In the genomic region with DNA sequence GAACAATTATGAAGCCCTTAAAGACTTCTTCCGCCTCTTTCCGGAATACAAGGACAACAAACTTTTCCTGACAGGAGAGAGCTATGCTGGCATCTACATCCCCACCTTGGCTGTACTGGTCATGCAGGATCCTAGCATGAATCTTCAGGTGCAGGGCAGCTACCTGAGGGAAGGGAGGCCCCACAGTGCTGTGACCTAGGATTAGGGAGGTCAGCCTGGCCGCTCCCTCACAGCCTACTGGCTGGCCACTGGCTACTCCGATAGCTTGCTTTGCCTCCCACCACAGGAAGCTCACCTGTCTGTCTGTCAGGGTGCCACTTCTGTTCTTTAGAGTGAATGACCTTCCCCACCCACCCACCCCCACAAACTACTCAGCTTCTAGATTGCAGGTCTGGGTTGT, we compare ENCODE assay signal across 10 mouse cellular contexts. TPM values are rescaled to one million over a fixed set of nuclear protein-coding genes. Genes with fewer than 3 reads are reported as not detected.
DNase-seq lines count a peak whose midpoint lies in the region; ATAC-seq and TF ChIP-seq lines count a peak whose summit lies in the region.
"Had no signal": no experiment of that assay in that cellular context is flagged by ENCODE, and none has a peak within 500 bp of the region (broad histone marks: within the 10 kb centered on the region; RNA-seq: fewer than 3 reads in every experiment).

No protein-coding gene starts in this region.

- H3K4me2 ChIP-seq in forebrain, embryonic 16.5 days (ENCODE audit: low read length) = no peak overlapping the region
- peak overlapping the region; percentile 99; the same call in 1 of the 2 replicates for H3K4me2 ChIP-seq in hindbrain, embryonic 14.5 days (replicated peaks)
- peak overlapping the region; percentile 99; the same call in 1 of the 2 replicates for H3K4me2 ChIP-seq in midbrain, embryonic 13.5 days (replicated peaks)

- intact Hi-C loops in left cerebral cortex, adult 2 months (cut with DNase I) = no loop called here

- TF ChIP-seq CTCF in left cerebral cortex, adult 2 months (IDR thresholded peaks at IDR 0.05) = no peak

- no peak for ATAC-seq in forebrain, embryonic 16.5 days
- no peak for ATAC-seq in hindbrain, embryonic 14.5 days (ENCODE audit: low FRiP score)
- no peak for ATAC-seq in midbrain, embryonic 13.5 days

- H3K9ac ChIP-seq in forebrain, embryonic 16.5 days (replicated peaks; ENCODE audit: low read depth, low read length) = no peak overlapping the region
- no peak overlapping the region for H3K9ac ChIP-seq in hindbrain, embryonic 14.5 days
- no peak overlapping the region for H3K9ac ChIP-seq in midbrain, embryonic 13.5 days (replicated peaks)

- peaks cover 42% of the 10 kb centered on the region for H3K36me3 ChIP-seq in forebrain, embryonic 10.5 days (replicated peaks)
- peaks cover 2% of the 10 kb centered on the region; the same call in 1 of the 2 replicates for H3K36me3 ChIP-seq in forebrain, embryonic 16.5 days (ENCODE audit: control insufficient read depth, insufficient read depth)
- peaks cover 34% of the 10 kb centered on the region for H3K36me3 ChIP-seq in hindbrain, embryonic 14.5 days (replicated peaks; ENCODE audit: control insufficient read depth, insufficient read depth)
- H3K36me3 ChIP-seq in midbrain, embryonic 13.5 days = peaks cover 38% of the 10 kb centered on the region

- no peak overlapping the region for H3K27ac ChIP-seq in forebrain, embryonic 10.5 days
- no peak overlapping the region for H3K27ac ChIP-seq in forebrain, embryonic 16.5 days (ENCODE audit: low read length)
- no peak overlapping the region for H3K27ac ChIP-seq in left cerebral cortex, adult 2 months
- no peak overlapping the region for H3K27ac ChIP-seq in hindbrain, embryonic 14.5 days
- no peak overlapping the region for H3K27ac ChIP-seq in midbrain, embryonic 13.5 days

- 97% methylated on average over 4 of the region's 4 CpGs for WGBS in forebrain, embryonic 10.5 days
- 95% methylated on average over 4 of the region's 4 CpGs for WGBS in forebrain, embryonic 16.5 days
- WGBS in hindbrain, embryonic 14.5 days = 99% methylated on average over 4 of the region's 4 CpGs
- 99% methylated on average over 4 of the region's 4 CpGs for WGBS in midbrain, embryonic 13.5 days

- peaks cover 29% of the 10 kb centered on the region for H3K4me1 ChIP-seq in forebrain, embryonic 10.5 days
- peaks cover 20% of the 10 kb centered on the region for H3K4me1 ChIP-seq in forebrain, embryonic 16.5 days (replicated peaks; ENCODE audit: control insufficient read depth, insufficient read depth, low read length)
- peaks cover 16% of the 10 kb centered on the region for H3K4me1 ChIP-seq in hindbrain, embryonic 14.5 days (replicated peaks; ENCODE audit: control insufficient read depth, insufficient read depth, low read length)
- H3K4me1 ChIP-seq in midbrain, embryonic 13.5 days (replicated peaks) = peaks cover 27% of the 10 kb centered on the region

- peaks cover 6% of the 10 kb centered on the region; the same call in 1 of the 2 replicates for H3K27me3 ChIP-seq in forebrain, embryonic 10.5 days (ENCODE audit: poor library complexity, severe bottlenecking)
- no peaks in the 10 kb centered on the region for H3K27me3 ChIP-seq in forebrain, embryonic 16.5 days (replicated peaks; ENCODE audit: control insufficient read depth, insufficient read depth, low read length)
- no peaks in the 10 kb centered on the region for H3K27me3 ChIP-seq in hindbrain, embryonic 14.5 days (ENCODE audit: control insufficient read depth, insufficient read depth, low read length)
- H3K27me3 ChIP-seq in midbrain, embryonic 13.5 days = no peaks in the 10 kb centered on the region

- no peaks in the 10 kb centered on the region for H3K9me3 ChIP-seq in forebrain, embryonic 10.5 days
- H3K9me3 ChIP-seq in forebrain, embryonic 16.5 days (ENCODE audit: control insufficient read depth, low read length) = no peaks in the 10 kb centered on the region
- H3K9me3 ChIP-seq in hindbrain, embryonic 14.5 days (ENCODE audit: control insufficient read depth, low read length) = no peaks in the 10 kb centered on the region
- no peaks in the 10 kb centered on the region for H3K9me3 ChIP-seq in midbrain, embryonic 13.5 days

- DNase-seq in forebrain, embryonic 10.5 days (ENCODE audit: extremely low spot score, low spot score) = no peak
- DNase-seq in left cerebral cortex, adult 2 months (ENCODE audit: extremely low spot score in 1 of 2, low spot score in 2 of 2) = no peak
- no peak for DNase-seq in left cerebral cortex, adult 9 months (ENCODE audit: low spot score in 2 of 2)
- DNase-seq in hindbrain, embryonic 14.5 days (ENCODE audit: low spot score) = no peak
- DNase-seq in embryo, embryonic 11 days = no peak
- no peak for DNase-seq in retina, postnatal 1 day

- H3K4me3 ChIP-seq in forebrain, embryonic 10.5 days = peak overlapping the region; percentile 85; the same call in 1 of the 2 replicates
- H3K4me3 ChIP-seq in forebrain, embryonic 16.5 days (replicated peaks; ENCODE audit: low read length) = no peak overlapping the region
- peak overlapping the region; percentile 90; the same call in 1 of the 2 replicates for H3K4me3 ChIP-seq in left cerebral cortex, adult 2 months
- peak overlapping the region; percentile 68; the same call in 1 of the 2 replicates for H3K4me3 ChIP-seq in hindbrain, embryonic 14.5 days (replicated peaks; ENCODE audit: low read length)
- H3K4me3 ChIP-seq in midbrain, embryonic 13.5 days (replicated peaks) = no peak overlapping the region

RNA-seq across cellular contexts. Expression of gene Neurl2, which starts 1.9 kb away (rescaled TPM):
- 3.9 and 4.5 TPM in 2 replicates for polyA plus RNA-seq in forebrain, embryonic 10.5 days (2016; fragmentation: Nextera tagmentation; extraction: Ambion mirVana)
- 5.9 and 7.0 TPM in 2 replicates for polyA plus RNA-seq in forebrain, embryonic 16.5 days (2015; fragmentation: Nextera tagmentation; extraction: Ambion mirVana)
- total RNA-seq in left cerebral cortex, adult 2 months (2021) = 1 to 10 TPM; 3.9 to 5.3 TPM
- polyA plus RNA-seq in hindbrain, embryonic 14.5 days (2014; fragmentation: Nextera tagmentation; extraction: Ambion mirVana) = 5.8 and 7.9 TPM in 2 replicates
- 4.7 TPM in 2 replicates for polyA plus RNA-seq in midbrain, embryonic 13.5 days (2015; fragmentation: Nextera tagmentation; extraction: Ambion mirVana)

RNA-seq across cellular contexts. Expression of gene Ctsa, which starts 2.5 kb away (rescaled TPM):
- polyA plus RNA-seq in forebrain, embryonic 10.5 days (2016; fragmentation: Nextera tagmentation; extraction: Ambion mirVana) = 77.8 and 80.4 TPM in 2 replicates
- 98.9 and 102 TPM in 2 replicates for polyA plus RNA-seq in forebrain, embryonic 16.5 days (2015; fragmentation: Nextera tagmentation; extraction: Ambion mirVana)
- total RNA-seq in left cerebral cortex, adult 2 months (2021) = 10 to 100 TPM; 89.5 to 96.2 TPM
- polyA plus RNA-seq in hindbrain, embryonic 14.5 days (2014; fragmentation: Nextera tagmentation; extraction: Ambion mirVana) = 85.9 and 89.6 TPM in 2 replicates
- polyA plus RNA-seq in midbrain, embryonic 13.5 days (2015; fragmentation: Nextera tagmentation; extraction: Ambion mirVana) = 92.0 and 94.2 TPM in 2 replicates

RNA-seq across cellular contexts. Expression of gene Spata25, which starts 6.8 kb away (rescaled TPM):
- polyA plus RNA-seq in forebrain, embryonic 10.5 days (2016; fragmentation: Nextera tagmentation; extraction: Ambion mirVana) = 0.19 TPM in 1 of 2 replicates, not detected in the other
- polyA plus RNA-seq in forebrain, embryonic 16.5 days (2015; fragmentation: Nextera tagmentation; extraction: Ambion mirVana) = 0.47 TPM in 1 of 2 replicates, not detected in the other
- total RNA-seq in left cerebral cortex, adult 2 months (2021) = under 1 TPM; 0.45 to 0.58 TPM
- not detected in 2 replicates for polyA plus RNA-seq in hindbrain, embryonic 14.5 days (2014; fragmentation: Nextera tagmentation; extraction: Ambion mirVana)
- not detected in 2 replicates for polyA plus RNA-seq in midbrain, embryonic 13.5 days (2015; fragmentation: Nextera tagmentation; extraction: Ambion mirVana)
- polyA plus RNA-seq: brain, embryonic 14.5 days; embryonic facial prominence, embryonic 14.5 days had no signal

RNA-seq across cellular contexts. Expression of gene Zswim1, which starts 12.7 kb away (rescaled TPM):
- 25.5 and 25.9 TPM in 2 replicates for polyA plus RNA-seq in forebrain, embryonic 10.5 days (2016; fragmentation: Nextera tagmentation; extraction: Ambion mirVana)
- polyA plus RNA-seq in forebrain, embryonic 16.5 days (2015; fragmentation: Nextera tagmentation; extraction: Ambion mirVana) = 24.2 and 26.8 TPM in 2 replicates
- total RNA-seq in left cerebral cortex, adult 2 months (2021) = 10 to 100 TPM; 21.7 to 22.7 TPM
- polyA plus RNA-seq in hindbrain, embryonic 14.5 days (2014; fragmentation: Nextera tagmentation; extraction: Ambion mirVana) = 25.7 and 26.7 TPM in 2 replicates
- 25.4 and 25.8 TPM in 2 replicates for polyA plus RNA-seq in midbrain, embryonic 13.5 days (2015; fragmentation: Nextera tagmentation; extraction: Ambion mirVana)

RNA-seq across cellular contexts. Expression of gene Pltp, which starts 22.3 kb away (rescaled TPM):
- polyA plus RNA-seq in forebrain, embryonic 10.5 days (2016; fragmentation: Nextera tagmentation; extraction: Ambion mirVana) = 36.6 and 40.0 TPM in 2 replicates
- 45.7 and 63.9 TPM in 2 replicates for polyA plus RNA-seq in forebrain, embryonic 16.5 days (2015; fragmentation: Nextera tagmentation; extraction: Ambion mirVana)
- 10 to 100 TPM; 78.1 to 82.4 TPM for total RNA-seq in left cerebral cortex, adult 2 months (2021)
- 148 and 167 TPM in 2 replicates for polyA plus RNA-seq in hindbrain, embryonic 14.5 days (2014; fragmentation: Nextera tagmentation; extraction: Ambion mirVana)
- 69.1 and 96.1 TPM in 2 replicates for polyA plus RNA-seq in midbrain, embryonic 13.5 days (2015; fragmentation: Nextera tagmentation; extraction: Ambion mirVana)

Comparison
In these comparisons a context has a peak if more than half of its experiments do, and no peak if none do; other contexts are left out.
1. H3K4me3 ChIP-seq: peak in forebrain, embryonic 10.5 days (single experiment), left cerebral cortex, adult 2 months (single experiment) and hindbrain, embryonic 14.5 days (single experiment); none in forebrain, embryonic 16.5 days (single experiment) and midbrain, embryonic 13.5 days (single experiment).